Mouse (Mus musculus) c-Kit-negative CD71-positive TER-119-positive erythroid progenitor cells, embryonic 14.5 days (primary cell): Measurements from ENCODE around the gene Mark2.
A peak's percentile ranks its signal among the peaks of the same experiment; 100 is the strongest.
"Not testable (repeated sequence)": the region's sequence is repeated elsewhere in the genome, so short reads cannot be mapped to it uniquely, and the experiment has no call there.

Source experiments
- DNase-seq: peaks from one replicate; pipeline ENCODE4 v3.0.0-alpha.2; 2013; ENCODE audit warnings: low read depth, low spot score

The Mark2 gene

DNA sequence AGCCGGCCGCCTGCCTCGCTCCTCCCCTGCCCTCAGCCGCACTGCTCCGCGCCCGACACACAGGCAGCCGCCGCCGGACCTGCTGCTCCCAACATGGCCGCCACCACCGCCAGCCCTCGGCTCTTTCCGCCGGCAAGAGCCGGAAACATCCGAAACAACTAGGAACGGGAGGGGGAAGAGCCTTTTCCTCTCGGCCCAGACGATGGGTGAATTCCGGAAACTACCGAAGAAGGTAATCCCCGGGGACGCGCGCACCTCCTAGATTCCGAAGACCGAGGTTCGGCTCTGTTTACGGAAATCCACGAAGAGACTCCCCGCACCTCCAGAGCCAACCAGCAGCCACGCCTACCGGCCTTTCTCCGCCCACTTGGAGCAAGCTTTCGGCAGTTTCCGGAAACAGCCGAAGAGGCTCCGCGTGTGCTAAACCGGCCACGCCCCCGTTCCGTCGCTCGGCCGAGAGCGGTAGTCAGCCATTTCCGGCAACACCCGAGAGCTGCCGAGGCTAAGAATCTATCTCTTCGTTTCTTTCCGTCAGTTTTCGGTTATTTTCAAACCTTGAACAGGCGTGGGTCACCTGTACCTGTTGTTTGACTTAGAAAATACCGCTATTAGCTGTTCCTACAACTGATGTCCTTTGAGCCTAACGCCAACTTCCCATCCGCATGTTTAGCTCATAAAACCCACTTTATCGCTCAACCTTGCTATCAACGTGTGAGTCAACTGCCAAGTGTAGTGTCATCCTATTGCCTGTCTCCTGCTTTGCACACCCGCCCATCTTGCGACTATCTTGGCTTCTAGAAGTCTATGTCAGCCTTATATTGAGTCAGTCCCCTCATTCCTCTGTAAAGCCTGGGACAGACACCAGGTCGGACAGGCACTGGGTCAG is at the start of gene Mark2:
TSS of gene Mark2 (minus strand) at position 349 of the 886 bp plus-strand sequence.
- peak; percentile 99 for DNase-seq

DNA sequence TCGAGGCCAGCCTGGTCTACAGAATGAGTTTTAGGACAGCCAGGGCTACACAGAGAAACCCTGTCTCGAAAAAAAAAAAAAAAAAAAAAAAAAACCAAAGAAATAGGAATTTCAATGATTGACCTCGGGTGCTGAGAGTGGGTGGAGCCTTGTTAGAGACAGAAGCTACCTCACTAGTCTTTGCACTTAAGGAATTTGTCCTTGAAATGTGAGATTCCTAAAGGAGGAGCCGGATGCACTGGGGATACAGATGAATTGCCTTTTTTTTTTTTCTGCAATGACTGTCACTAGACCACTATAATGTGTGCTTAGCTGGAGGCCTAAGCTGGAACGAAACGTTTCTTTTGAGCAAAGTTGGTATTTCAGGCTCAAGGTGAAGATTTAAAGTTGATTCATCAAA is 46.8 kb upstream of the Mark2 start:
- no peak for DNase-seq

- no peak for DNase-seq
Measured at GRCm38 (mm10) chr19:7386042-7386441, 44.4 kb upstream of the Mark2 start.

DNA sequence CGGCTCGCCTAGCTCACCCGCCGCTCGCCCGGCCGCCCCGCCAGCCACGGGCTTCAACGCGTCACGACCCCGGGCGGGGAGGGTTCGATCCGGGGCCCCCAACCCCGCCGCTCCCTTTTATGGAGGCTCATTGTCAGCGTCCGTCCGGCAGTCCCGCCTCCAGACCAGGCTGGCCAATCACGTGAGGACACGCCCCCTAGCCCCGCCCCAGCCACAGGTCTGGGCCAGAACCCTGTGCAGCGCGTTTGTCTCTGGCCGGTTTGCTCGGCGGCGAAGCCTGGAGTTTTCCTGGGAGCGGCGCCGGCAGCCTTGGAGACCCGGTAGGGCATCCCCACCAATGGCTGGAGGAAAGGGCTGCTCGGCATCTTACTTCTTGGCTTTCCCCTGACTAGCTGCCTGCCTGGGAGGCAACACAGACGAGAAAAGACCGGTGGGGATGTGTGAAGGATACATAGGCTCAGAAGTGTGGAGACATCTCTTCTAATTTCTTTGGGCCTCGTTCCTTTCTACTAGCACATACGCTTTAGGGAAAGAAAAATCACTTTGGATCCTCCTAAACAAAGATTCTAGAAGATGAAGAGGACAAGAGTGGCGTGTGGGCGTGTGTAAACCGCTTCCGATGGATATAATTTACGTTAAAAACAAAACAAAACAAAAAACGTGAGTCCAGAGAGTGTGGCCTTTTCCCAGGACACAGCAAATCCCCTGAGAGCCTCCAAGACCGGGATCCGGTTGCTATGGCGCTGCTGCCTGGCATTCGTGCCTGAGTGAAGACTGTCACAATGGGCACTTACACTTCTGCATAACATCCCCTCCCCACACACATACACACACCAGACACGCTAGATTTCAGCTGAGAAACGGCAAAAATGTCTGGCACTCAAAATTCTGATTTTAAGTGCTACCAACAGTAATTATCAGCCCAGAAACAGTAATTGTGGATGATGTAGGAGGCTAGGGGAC is 41.5 kb upstream of the Mark2 start, which contains the start of gene Spindoc:
TSS of gene Spindoc (minus strand) at position 92 of the 963 bp plus-strand sequence.
- peak; percentile 88 for DNase-seq

GRCm38 (mm10) chr19:7382248-7382902 is 40.7 kb upstream of the Mark2 start:
- no peak for DNase-seq

DNA sequence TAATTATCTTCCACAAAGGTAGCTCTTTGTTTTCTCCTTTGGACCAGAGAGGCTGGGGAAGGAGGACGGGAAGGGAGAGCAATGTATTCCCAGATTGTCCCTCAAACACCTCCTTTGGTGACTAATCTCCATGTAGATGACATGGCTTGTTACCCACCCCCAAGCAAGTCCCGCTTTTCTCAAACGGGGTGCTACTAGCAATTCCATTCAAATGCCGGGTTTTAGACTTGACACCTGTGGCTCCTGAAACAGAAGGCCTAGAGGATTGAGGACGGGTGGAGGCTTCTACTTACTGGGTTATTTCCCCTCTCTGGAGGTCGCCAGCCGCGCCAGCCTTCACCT is 40.2 kb upstream of the Mark2 start:
- no peak for DNase-seq

DNA sequence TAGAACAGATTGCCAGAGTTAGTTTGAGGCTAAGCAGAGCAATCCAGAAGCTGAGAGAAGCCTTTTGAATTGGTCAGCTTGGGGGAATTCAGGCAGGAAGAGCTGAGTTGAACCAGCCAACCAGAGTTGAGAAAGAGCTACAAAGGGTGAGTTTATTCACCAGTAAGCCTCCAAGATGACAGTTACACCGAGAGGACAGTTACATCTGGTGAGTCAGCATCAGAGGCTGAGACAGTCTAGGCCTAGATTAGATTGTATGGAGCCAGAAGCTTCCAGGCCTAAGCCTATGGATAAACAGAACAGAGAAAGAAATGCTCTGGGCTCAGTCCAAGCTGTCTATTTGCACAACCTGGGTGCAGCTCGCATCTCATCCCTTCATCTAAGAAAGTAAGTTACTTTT is 36.0 kb upstream of the Mark2 start:
- DNase-seq: no peak

GRCm38 (mm10) chr19:7374491-7374890 is 32.8 kb upstream of the Mark2 start:
- no peak for DNase-seq

DNA sequence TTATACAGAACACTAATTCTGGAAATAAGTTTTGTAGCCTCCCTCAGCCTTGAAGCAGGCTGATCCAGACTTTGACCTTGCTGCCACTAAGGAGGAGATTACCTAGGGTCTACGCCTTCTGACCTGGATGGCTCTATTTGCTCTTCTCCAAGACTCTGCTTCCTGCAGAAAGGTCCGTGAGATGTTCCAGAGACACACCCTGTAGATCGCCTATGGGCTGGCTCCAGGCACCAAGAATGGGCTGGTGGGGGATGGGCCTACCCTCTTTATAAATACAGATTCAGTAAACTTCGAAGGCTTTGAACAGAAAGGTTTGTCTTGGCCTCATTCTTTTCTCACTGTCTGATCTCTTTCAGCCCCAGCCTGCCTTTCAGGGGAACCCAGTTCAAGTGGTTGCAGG is 27.8 kb upstream of the Mark2 start:
- DNase-seq: not testable (repeated sequence)

GRCm38 (mm10) chr19:7353636-7354035 is 12.0 kb upstream of the Mark2 start:
- DNase-seq: no peak

GRCm38 (mm10) chr19:7352809-7353495 is 11.3 kb upstream of the Mark2 start:
- DNase-seq: no peak

GRCm38 (mm10) chr19:7349993-7350392 is 8.3 kb upstream of the Mark2 start:
- DNase-seq: no peak

- DNase-seq: no peak
Measured at GRCm38 (mm10) chr19:7345235-7345755, 3.6 kb upstream of the Mark2 start.

- DNase-seq: no peak
Measured at GRCm38 (mm10) chr19:7342646-7343045, 986 bp upstream of the Mark2 start.

GRCm38 (mm10) chr19:7340780-7341475 is 732 bp downstream of the Mark2 start:
- no peak for DNase-seq

DNA sequence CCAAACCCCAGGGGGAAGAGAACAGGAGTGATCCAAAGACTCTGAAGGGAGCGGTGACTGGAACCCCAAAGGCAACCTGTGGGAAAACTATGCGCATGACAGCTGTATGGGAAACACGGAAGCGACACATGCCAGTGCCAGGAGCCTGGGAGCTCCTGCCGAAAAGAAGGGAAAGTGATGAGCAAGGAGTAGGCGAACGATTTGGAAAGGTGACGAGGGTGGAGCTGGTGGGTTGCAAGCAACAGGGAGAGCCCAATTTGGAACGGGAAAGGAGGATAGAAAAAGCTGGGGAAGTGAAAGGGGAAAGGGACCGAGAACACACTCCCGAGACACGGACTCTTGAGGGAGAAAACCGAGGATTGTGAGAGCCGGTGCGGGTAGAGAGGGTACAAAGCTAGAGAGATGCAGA is 1.3 kb downstream of the Mark2 start:
- no peak for DNase-seq

DNA sequence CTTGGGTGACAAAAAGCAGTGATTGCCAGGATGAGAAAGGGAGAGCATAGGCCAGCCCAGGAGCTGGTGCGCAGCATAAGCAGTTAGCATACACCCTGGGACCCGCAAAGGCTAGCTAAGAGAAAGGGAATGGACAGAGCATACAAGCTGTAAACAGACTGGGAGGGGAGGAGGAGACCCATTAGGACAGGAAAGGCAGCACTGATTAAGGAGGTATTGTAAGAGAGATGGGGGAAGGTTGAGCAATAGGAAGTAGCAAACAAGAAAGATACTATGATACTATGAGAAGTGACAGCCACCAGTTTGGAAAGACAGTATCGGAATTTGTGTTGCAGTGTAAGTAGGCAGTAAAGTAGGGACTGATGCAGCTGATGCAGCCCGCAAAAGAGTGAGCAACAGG is 1.8 kb downstream of the Mark2 start:
- no peak for DNase-seq

DNA sequence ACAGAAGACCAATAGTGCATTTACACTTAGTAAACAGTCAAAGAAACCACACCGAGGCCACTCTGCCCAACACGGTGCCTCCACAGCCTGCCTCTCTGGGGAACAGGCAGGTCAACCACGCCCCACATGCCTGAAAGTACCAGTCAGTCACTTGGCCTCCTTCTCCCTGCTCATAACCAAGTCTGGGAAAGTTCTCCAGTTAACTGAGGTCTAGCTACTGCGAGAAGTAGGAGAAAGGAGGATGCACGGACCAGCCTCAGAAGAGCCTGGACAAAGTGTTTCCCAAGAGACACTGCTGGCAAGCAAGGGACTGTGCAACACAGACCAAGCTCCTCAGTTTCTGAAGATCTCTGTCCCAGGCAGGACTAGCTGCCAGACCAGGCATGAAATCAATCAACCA is 2.6 kb downstream of the Mark2 start:
- DNase-seq: no peak

DNA sequence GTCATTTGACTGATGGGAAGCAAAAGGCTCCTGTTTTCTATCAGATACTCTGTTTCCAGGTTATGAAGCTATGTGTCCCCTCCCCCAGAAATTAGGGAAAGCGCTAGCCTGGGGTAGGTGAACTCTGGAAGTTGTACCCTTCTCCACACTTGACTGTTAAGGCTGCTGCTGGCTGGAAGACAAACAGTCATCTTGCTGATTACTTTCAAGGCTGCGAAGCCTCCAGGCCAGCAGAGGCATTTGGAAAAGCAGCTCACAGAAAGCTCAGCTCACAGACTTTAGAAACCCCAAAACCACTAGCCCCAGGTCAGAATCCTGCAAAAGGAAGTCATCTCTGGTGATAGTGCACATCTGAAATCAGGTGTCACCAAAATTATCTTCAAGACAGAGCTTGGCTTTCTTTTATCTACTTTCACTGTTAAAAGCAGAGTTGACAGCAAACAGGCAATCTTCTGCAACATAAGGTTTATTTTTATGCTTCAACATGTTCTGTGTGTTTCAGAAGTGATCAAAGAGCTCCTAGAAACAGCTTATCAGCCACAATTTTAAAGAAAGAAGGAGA is 3.8 kb downstream of the Mark2 start:
- no peak for DNase-seq

GRCm38 (mm10) chr19:7335656-7336055 is 6.0 kb downstream of the Mark2 start:
- no peak for DNase-seq
